Mouse (Mus musculus) small intestine, adult 2 months (tissue): ENCODE measurements around the gene Gga2.

Source experiments
- CTCF ChIP-seq: fragments of 200-500 bp; IDR thresholded peaks from 2 replicates; pipeline ENCODE4 v1.5.1; 2012; ENCODE audit warnings: low read depth, mild to moderate bottlenecking, control low read depth, inconsistent platforms, low read length, moderate library complexity, mixed read lengths; ENCODE audit not compliant: insufficient replicate concordance, insufficient read length; ENCODE audit errors: extremely low read depth
- POLR2A ChIP-seq: fragments of 200-500 bp; IDR thresholded peaks from 2 replicates; pipeline ENCODE4 v1.6.1; 2012; ENCODE audit warnings: low read depth, mild to moderate bottlenecking, control low read depth, inconsistent platforms, low read length, moderate library complexity

DNA sequence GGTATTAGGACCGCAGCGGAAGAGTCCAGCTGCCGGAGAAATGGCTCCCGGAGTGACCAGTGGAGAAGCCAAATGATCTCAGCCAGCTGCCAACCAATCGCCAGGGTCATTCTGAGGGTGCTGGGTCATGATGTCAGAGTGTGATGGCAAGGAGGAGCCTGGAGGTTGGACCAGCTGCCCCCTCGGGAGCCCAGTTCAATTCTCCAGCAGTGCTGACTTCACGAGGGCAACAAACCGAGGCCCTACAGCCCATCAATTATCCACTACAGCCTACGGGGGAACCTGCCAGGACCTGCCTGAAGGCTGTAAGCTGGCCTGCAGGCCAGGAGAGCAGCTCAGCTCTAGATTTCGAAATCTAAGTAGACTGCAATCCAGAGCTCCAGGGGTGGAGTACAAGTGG is 5.3 kb downstream of the Gga2 start:
- no peak for TF ChIP-seq POLR2A
- no peak for TF ChIP-seq CTCF
